ENCODE assay signal across 25 mouse cellular contexts in genomic region chr5:137566416-137566815, GRCm38 (mm10). TPM values are rescaled to one million over a fixed set of nuclear protein-coding genes. Genes with fewer than 3 reads are reported as not detected.
A peak's percentile ranks its signal among the peaks of the same experiment; 100 is the strongest.
DNase-seq lines count a peak whose midpoint lies in the region; ATAC-seq and TF ChIP-seq lines count a peak whose summit lies in the region.
"Had no signal": no experiment of that assay in that cellular context is flagged by ENCODE, and none has a peak within 500 bp of the region (broad histone marks: within the 10 kb centered on the region; RNA-seq: fewer than 3 reads in every experiment).

No protein-coding gene starts in this region.

- H3K4me1 ChIP-seq in heart, embryonic 10.5 days: peaks cover 8% of the 10 kb centered on the region; the same call in 1 of the 2 replicates
- H3K4me1 ChIP-seq in heart, embryonic 11.5 days (ENCODE audit: control insufficient read depth, insufficient read depth, low read length): no peaks in the 10 kb centered on the region
- peaks cover 2% of the 10 kb centered on the region; the same call in 1 of the 2 replicates for H3K4me1 ChIP-seq in midbrain, embryonic 11.5 days (ENCODE audit: control insufficient read depth, insufficient read depth, low read length)
- no peaks in the 10 kb centered on the region for H3K4me1 ChIP-seq in midbrain, postnatal 0 days (ENCODE audit: insufficient read depth, low read length)

- no peak for TF ChIP-seq CTCF in midbrain, postnatal 0 days (IDR thresholded peaks at IDR 0.05)

- H3K27ac ChIP-seq in heart, embryonic 10.5 days: no peak overlapping the region
- H3K27ac ChIP-seq in heart, embryonic 11.5 days (ENCODE audit: low read depth, low read length): no peak overlapping the region
- no peak overlapping the region for H3K27ac ChIP-seq in midbrain, embryonic 11.5 days (ENCODE audit: low read depth, low read length)
- no peak overlapping the region for H3K27ac ChIP-seq in midbrain, postnatal 0 days (ENCODE audit: low read depth, low read length)

- no peak for ATAC-seq in heart, embryonic 11.5 days (replicated peaks; ENCODE audit: insufficient number of reproducible peaks, low FRiP score, low TSS enrichment)
- no peak for ATAC-seq in midbrain, embryonic 11.5 days (ENCODE audit: low FRiP score)
- ATAC-seq in midbrain, postnatal 0 days (ENCODE audit: low FRiP score): no peak
- ATAC-seq: activated CD4-positive, CD25-positive, alpha-beta regulatory T cell, adult 4 months; CD4-positive, CD25-positive, alpha-beta regulatory T cell, adult 4 months; Patski had no signal

- H3K4me2 ChIP-seq in heart, embryonic 11.5 days: no peak overlapping the region
- no peak overlapping the region for H3K4me2 ChIP-seq in midbrain, embryonic 11.5 days
- H3K4me2 ChIP-seq in midbrain, postnatal 0 days (ENCODE audit: low read depth, low read length, poor library complexity, severe bottlenecking): no peak overlapping the region

- H3K36me3 ChIP-seq in heart, embryonic 10.5 days: no peaks in the 10 kb centered on the region
- no peaks in the 10 kb centered on the region for H3K36me3 ChIP-seq in heart, embryonic 11.5 days (ENCODE audit: control insufficient read depth, insufficient read depth, low read length)
- H3K36me3 ChIP-seq in midbrain, embryonic 11.5 days (ENCODE audit: control insufficient read depth, insufficient read depth, low read length): no peaks in the 10 kb centered on the region
- peaks cover 31% of the 10 kb centered on the region for H3K36me3 ChIP-seq in midbrain, postnatal 0 days (ENCODE audit: insufficient read depth, low read length)
- H3K36me3 ChIP-seq: G1E had no signal

- peak; percentile 38 for DNase-seq in heart, embryonic 10.5 days (ENCODE audit: low spot score)
- DNase-seq in midbrain, embryonic 11.5 days (ENCODE audit: low spot score, missing footprints): peak; percentile 67
- DNase-seq in midbrain, postnatal 0 days (ENCODE audit: low spot score): no peak
- DNase-seq: adrenal gland, adult 2 months; adrenal gland, adult 8-10 months; adrenal gland, postnatal 10 days; adrenal gland, postnatal 14 days; adrenal gland, postnatal 25 days; adrenal gland, postnatal 36 days; B cell, adult 2 months; cerebellum, adult 11 months; cerebellum, adult 11-12 months; cerebellum, adult 18-20 months had no signal

- 89% methylated on average over 5 of the region's 5 CpGs for WGBS in heart, embryonic 10.5 days
- whole genome bisulfite sequencing in heart, embryonic 11.5 days (ENCODE audit: insufficient replicate concordance): 92% methylated on average over 5 of the region's 5 CpGs
- WGBS in midbrain, embryonic 11.5 days: 93% methylated on average over 5 of the region's 5 CpGs
- 96% methylated on average over 5 of the region's 5 CpGs for WGBS in midbrain, postnatal 0 days

- no peaks in the 10 kb centered on the region for H3K9me3 ChIP-seq in heart, embryonic 10.5 days
- no peaks in the 10 kb centered on the region for H3K9me3 ChIP-seq in heart, embryonic 11.5 days (replicated peaks; ENCODE audit: control insufficient read depth, low read length)
- H3K9me3 ChIP-seq in midbrain, embryonic 11.5 days (ENCODE audit: control insufficient read depth, low read length): no peaks in the 10 kb centered on the region
- no peaks in the 10 kb centered on the region for H3K9me3 ChIP-seq in midbrain, postnatal 0 days (ENCODE audit: low read length)

- H3K9ac ChIP-seq in heart, embryonic 11.5 days (ENCODE audit: low read depth, low read length): no peak overlapping the region
- H3K9ac ChIP-seq in midbrain, embryonic 11.5 days (ENCODE audit: low read length): no peak overlapping the region
- H3K9ac ChIP-seq in midbrain, postnatal 0 days (replicated peaks; ENCODE audit: low read length, poor library complexity, severe bottlenecking): no peak overlapping the region

- H3K4me3 ChIP-seq in heart, embryonic 10.5 days: no peak overlapping the region
- no peak overlapping the region for H3K4me3 ChIP-seq in heart, embryonic 11.5 days (ENCODE audit: low read depth, low read length)
- H3K4me3 ChIP-seq in midbrain, embryonic 11.5 days (ENCODE audit: low read depth, low read length): no peak overlapping the region
- H3K4me3 ChIP-seq in midbrain, postnatal 0 days (ENCODE audit: low read depth, low read length): no peak overlapping the region

- H3K27me3 ChIP-seq in heart, embryonic 10.5 days (ENCODE audit: insufficient read depth, poor library complexity, severe bottlenecking): peaks cover 26% of the 10 kb centered on the region; the same call in 1 of the 2 replicates
- H3K27me3 ChIP-seq in heart, embryonic 11.5 days (ENCODE audit: control insufficient read depth, insufficient read depth, low read length): no peaks in the 10 kb centered on the region
- H3K27me3 ChIP-seq in midbrain, embryonic 11.5 days (ENCODE audit: control insufficient read depth, insufficient read depth, low read length): no peaks in the 10 kb centered on the region
- no peaks in the 10 kb centered on the region for H3K27me3 ChIP-seq in midbrain, postnatal 0 days (ENCODE audit: insufficient read depth, low read length)

RNA-seq across cellular contexts. Expression of gene Tfr2, which starts 3.2 kb away (rescaled TPM):
- 4.0 and 4.9 TPM in 2 replicates for polyA plus RNA-seq in heart, embryonic 10.5 days (2016; fragmentation: Nextera tagmentation; extraction: Ambion mirVana)
- polyA plus RNA-seq in heart, embryonic 11.5 days (2014; fragmentation: Nextera tagmentation; extraction: Ambion mirVana): 2.3 and 3.5 TPM in 2 replicates
- polyA plus RNA-seq in midbrain, embryonic 11.5 days (2014; fragmentation: Nextera tagmentation; extraction: Ambion mirVana): 2.0 and 2.1 TPM in 2 replicates
- total RNA-seq in midbrain, postnatal 0 days (2014; rRNA removed): 22.3 and 29.6 TPM in 2 replicates
- polyA plus RNA-seq in midbrain, postnatal 0 days (2015; fragmentation: Nextera tagmentation; extraction: Ambion mirVana): 21.7 and 22.7 TPM in 2 replicates
- polyA plus RNA-seq: Patski had no signal

RNA-seq across cellular contexts. Expression of gene Actl6b, which starts 13.1 kb away (rescaled TPM):
- polyA plus RNA-seq in heart, embryonic 10.5 days (2016; fragmentation: Nextera tagmentation; extraction: Ambion mirVana): 0.07 TPM in 1 of 2 replicates, not detected in the other
- polyA plus RNA-seq in heart, embryonic 11.5 days (2014; fragmentation: Nextera tagmentation; extraction: Ambion mirVana): 0.65 and 1.0 TPM in 2 replicates
- 30.6 and 31.1 TPM in 2 replicates for polyA plus RNA-seq in midbrain, embryonic 11.5 days (2014; fragmentation: Nextera tagmentation; extraction: Ambion mirVana)
- total RNA-seq in midbrain, postnatal 0 days (2014; rRNA removed): 248 and 270 TPM in 2 replicates
- 264 and 287 TPM in 2 replicates for polyA plus RNA-seq in midbrain, postnatal 0 days (2015; fragmentation: Nextera tagmentation; extraction: Ambion mirVana)
- total RNA-seq: CH12.LX, ES-E14 had no signal
- polyA plus RNA-seq: activated CD4-positive, CD25-positive, alpha-beta regulatory T cell, adult 4 months; C2C12; CD4-positive, CD25-positive, alpha-beta regulatory T cell, adult 4 months; G1E; Patski had no signal

RNA-seq across cellular contexts. Expression of gene Gnb2, which starts 33.1 kb away (rescaled TPM):
- polyA plus RNA-seq in heart, embryonic 10.5 days (2016; fragmentation: Nextera tagmentation; extraction: Ambion mirVana): 287 and 294 TPM in 2 replicates
- polyA plus RNA-seq in heart, embryonic 11.5 days (2014; fragmentation: Nextera tagmentation; extraction: Ambion mirVana): 307 and 318 TPM in 2 replicates
- polyA plus RNA-seq in midbrain, embryonic 11.5 days (2014; fragmentation: Nextera tagmentation; extraction: Ambion mirVana): 432 and 501 TPM in 2 replicates
- 1,154 and 1,456 TPM in 2 replicates for total RNA-seq in midbrain, postnatal 0 days (2014; rRNA removed)
- polyA plus RNA-seq in midbrain, postnatal 0 days (2015; fragmentation: Nextera tagmentation; extraction: Ambion mirVana): 590 and 632 TPM in 2 replicates

RNA-seq across cellular contexts. Expression of gene Epo, which starts 33.4 kb away (rescaled TPM):
- 0.28 and 2.3 TPM in 2 replicates for polyA plus RNA-seq in heart, embryonic 10.5 days (2016; fragmentation: Nextera tagmentation; extraction: Ambion mirVana)
- polyA plus RNA-seq in heart, embryonic 11.5 days (2014; fragmentation: Nextera tagmentation; extraction: Ambion mirVana): not detected in 2 replicates
- 0.72 and 1.4 TPM in 2 replicates for polyA plus RNA-seq in midbrain, embryonic 11.5 days (2014; fragmentation: Nextera tagmentation; extraction: Ambion mirVana)
- not detected in 2 replicates for total RNA-seq in midbrain, postnatal 0 days (2014; rRNA removed)
- not detected in 2 replicates for polyA plus RNA-seq in midbrain, postnatal 0 days (2015; fragmentation: Nextera tagmentation; extraction: Ambion mirVana)
- total RNA-seq: adrenal gland, adult 18-20 months; adrenal gland, adult 2 months; adrenal gland, adult 8-10 months; adrenal gland, postnatal 10 days; adrenal gland, postnatal 14 days; adrenal gland, postnatal 25 days; adrenal gland, postnatal 36 days; adrenal gland, postnatal 4 days; CH12.LX; G1E; MEL had no signal
- polyA plus RNA-seq: activated CD4-positive, CD25-positive, alpha-beta regulatory T cell, adult 4 months; adrenal gland, adult 2 months; brain, embryonic 14.5 days; C2C12; CD4-positive, CD25-positive, alpha-beta regulatory T cell, adult 4 months; G1E; Patski had no signal

RNA-seq across cellular contexts. Expression of gene Mospd3, which starts 34.4 kb away (rescaled TPM):
- polyA plus RNA-seq in heart, embryonic 10.5 days (2016; fragmentation: Nextera tagmentation; extraction: Ambion mirVana): 14.3 and 16.0 TPM in 2 replicates
- polyA plus RNA-seq in heart, embryonic 11.5 days (2014; fragmentation: Nextera tagmentation; extraction: Ambion mirVana): 13.9 and 16.0 TPM in 2 replicates
- 19.0 and 19.8 TPM in 2 replicates for polyA plus RNA-seq in midbrain, embryonic 11.5 days (2014; fragmentation: Nextera tagmentation; extraction: Ambion mirVana)
- total RNA-seq in midbrain, postnatal 0 days (2014; rRNA removed): 17.7 and 18.5 TPM in 2 replicates
- 70.5 and 71.3 TPM in 2 replicates for polyA plus RNA-seq in midbrain, postnatal 0 days (2015; fragmentation: Nextera tagmentation; extraction: Ambion mirVana)

Comparison
In these comparisons a context has a peak if more than half of its experiments do, and no peak if none do; other contexts are left out.
1. RNA of gene Actl6b, which starts 13.1 kb away (polyA plus RNA-seq): 264 to 287 TPM in midbrain, postnatal 0 days and 30.6 to 31.1 TPM in midbrain, embryonic 11.5 days; 0.65 to 1.0 TPM in heart, embryonic 11.5 days and 0.07 TPM in heart, embryonic 10.5 days; every median in the first group is over 10 times any median in the second.